Comparison of ENCODE assay signal across 9 mouse cellular contexts in genomic region chr8:122812610-122813250, GRCm38 (mm10). TPM values are rescaled to one million over a fixed set of nuclear protein-coding genes. Genes with fewer than 3 reads are reported as not detected.
DNase-seq lines count a peak whose midpoint lies in the region; ATAC-seq and TF ChIP-seq lines count a peak whose summit lies in the region.
"Had no signal": no experiment of that assay in that cellular context is flagged by ENCODE, and none has a peak within 500 bp of the region (broad histone marks: within the 10 kb centered on the region; RNA-seq: fewer than 3 reads in every experiment).

No protein-coding gene starts in this region.

- H3K36me3 ChIP-seq in forebrain, embryonic 10.5 days (replicated peaks) = peaks cover 34% of the 10 kb centered on the region
- no peaks in the 10 kb centered on the region for H3K36me3 ChIP-seq in forebrain, embryonic 11.5 days (ENCODE audit: control insufficient read depth, insufficient read depth, low read length)
- no peaks in the 10 kb centered on the region for H3K36me3 ChIP-seq in thymus, adult 2 months (ENCODE audit: control insufficient read depth, insufficient read depth, low read length)
- peaks cover 47% of the 10 kb centered on the region for H3K36me3 ChIP-seq in limb, embryonic 12.5 days

- DNase-seq in forebrain, embryonic 10.5 days (ENCODE audit: extremely low spot score, low spot score) = no peak
- DNase-seq in forebrain, embryonic 11.5 days (ENCODE audit: low spot score) = no peak
- DNase-seq in thymus, adult 2 months = peak; percentile 47
- no peak for DNase-seq in thymus, adult 18-20 months
- DNase-seq in thymus, postnatal 36 days = peak; percentile 48 to 53
- no peak for DNase-seq in adrenal gland, postnatal 14 days
- no peak for DNase-seq in left cerebral cortex, postnatal 4 days
- DNase-seq: kidney, adult 11 months had no signal

- H3K9me3 ChIP-seq in forebrain, embryonic 10.5 days = no peaks in the 10 kb centered on the region
- H3K9me3 ChIP-seq in forebrain, embryonic 11.5 days (ENCODE audit: control insufficient read depth, low read length) = no peaks in the 10 kb centered on the region
- no peaks in the 10 kb centered on the region for H3K9me3 ChIP-seq in limb, embryonic 12.5 days

- H3K9ac ChIP-seq in forebrain, embryonic 11.5 days (ENCODE audit: low read length) = no peak overlapping the region
- no peak overlapping the region for H3K9ac ChIP-seq in limb, embryonic 12.5 days (replicated peaks)

- intact Hi-C loops in left cerebral cortex, postnatal 4 days (cut with DNase I) = no loop called here

- H3K4me1 ChIP-seq in forebrain, embryonic 10.5 days = peaks cover 36% of the 10 kb centered on the region
- peaks cover 11% of the 10 kb centered on the region; the same call in 1 of the 2 replicates for H3K4me1 ChIP-seq in forebrain, embryonic 11.5 days (replicated peaks; ENCODE audit: control insufficient read depth, insufficient read depth, low read length)
- H3K4me1 ChIP-seq in thymus, adult 2 months (replicated peaks; ENCODE audit: control insufficient read depth, insufficient read depth, low read length) = no peaks in the 10 kb centered on the region
- H3K4me1 ChIP-seq in limb, embryonic 12.5 days (replicated peaks) = peaks cover 9% of the 10 kb centered on the region

- H3K4me2 ChIP-seq in forebrain, embryonic 11.5 days (ENCODE audit: low read depth, low read length, severe bottlenecking) = no peak overlapping the region
- H3K4me2 ChIP-seq in limb, embryonic 12.5 days = no peak overlapping the region

- WGBS in forebrain, embryonic 10.5 days = 83% methylated on average over 14 of the region's 14 CpGs
- WGBS in forebrain, embryonic 11.5 days = 73% methylated on average over 14 of the region's 14 CpGs
- WGBS in thymus, adult 2 months = 85% methylated on average over 14 of the region's 14 CpGs
- 77% methylated on average over 14 of the region's 14 CpGs for WGBS in limb, embryonic 12.5 days

- 0 out of 2 replicates have a peak, but pooled peaks have one; percentile 39 for TF ChIP-seq CTCF in thymus, adult 2 months (IDR thresholded peaks at IDR 0.05; ENCODE audit: borderline replicate concordance, control insufficient read depth, extremely low read depth, insufficient read depth, low read length, poor library complexity)

- no peak overlapping the region for H3K4me3 ChIP-seq in forebrain, embryonic 10.5 days
- no peak overlapping the region for H3K4me3 ChIP-seq in forebrain, embryonic 11.5 days (ENCODE audit: low read depth, low read length)
- no peak overlapping the region for H3K4me3 ChIP-seq in thymus, adult 2 months (ENCODE audit: control insufficient read depth, insufficient read depth, low read length)
- H3K4me3 ChIP-seq in limb, embryonic 12.5 days (replicated peaks) = no peak overlapping the region

- peaks cover 83% of the 10 kb centered on the region for H3K27me3 ChIP-seq in forebrain, embryonic 10.5 days (ENCODE audit: poor library complexity, severe bottlenecking)
- peaks cover 6% of the 10 kb centered on the region for H3K27me3 ChIP-seq in forebrain, embryonic 11.5 days (ENCODE audit: control insufficient read depth, insufficient read depth, low read length)
- H3K27me3 ChIP-seq in thymus, adult 2 months (ENCODE audit: control insufficient read depth, insufficient read depth, low read length) = no peaks in the 10 kb centered on the region
- 0 out of 2 replicates have a peak, but pooled peaks cover 3% of the 10 kb centered on the region for H3K27me3 ChIP-seq in limb, embryonic 12.5 days

- H3K27ac ChIP-seq in forebrain, embryonic 10.5 days = 0 out of 2 replicates have a peak overlapping the region, but pooled peaks have one; percentile 11
- no peak overlapping the region for H3K27ac ChIP-seq in forebrain, embryonic 11.5 days (ENCODE audit: low read depth, low read length)
- no peak overlapping the region for H3K27ac ChIP-seq in thymus, adult 2 months (ENCODE audit: control insufficient read depth, insufficient read depth, low read length)
- H3K27ac ChIP-seq in limb, embryonic 12.5 days = no peak overlapping the region

- TF ChIP-seq POLR2A in thymus, adult 2 months (IDR thresholded peaks at IDR 0.05; ENCODE audit: control insufficient read depth, extremely low read depth, insufficient read depth, low read length, poor library complexity) = no peak

- ATAC-seq in forebrain, embryonic 11.5 days (replicated peaks; ENCODE audit: low FRiP score) = no peak
- 0 out of 2 replicates have a peak, but pooled peaks have one; percentile 14 for ATAC-seq in limb, embryonic 12.5 days (ENCODE audit: insufficient number of reproducible peaks, insufficient read depth, low FRiP score, low TSS enrichment, low read depth)

RNA-seq across cellular contexts. Expression of gene Cdh15, which starts 35.0 kb away (rescaled TPM):
- polyA plus RNA-seq in forebrain, embryonic 10.5 days (2016; fragmentation: Nextera tagmentation; extraction: Ambion mirVana) = 0.71 and 0.72 TPM in 2 replicates
- polyA plus RNA-seq in forebrain, embryonic 11.5 days (2014; fragmentation: Nextera tagmentation; extraction: Ambion mirVana) = 0.56 and 0.92 TPM in 2 replicates
- 0.11 and 0.13 TPM in 2 replicates for polyA plus RNA-seq in thymus, adult 2 months (2012; rRNA removed)
- 18.3 and 20.6 TPM in 2 replicates for polyA plus RNA-seq in limb, embryonic 12.5 days (2016; fragmentation: Nextera tagmentation; extraction: Ambion mirVana)
- total RNA-seq in adrenal gland, postnatal 14 days (2021) = 0.19 and 0.41 TPM in 2 replicates
- 1 to 10 TPM; 1.2 to 1.7 TPM for total RNA-seq in left cerebral cortex, postnatal 4 days (2021)

RNA-seq across cellular contexts. Expression of gene Acsf3, which starts 37.4 kb away (rescaled TPM):
- 19.0 and 19.1 TPM in 2 replicates for polyA plus RNA-seq in forebrain, embryonic 10.5 days (2016; fragmentation: Nextera tagmentation; extraction: Ambion mirVana)
- 15.6 and 16.3 TPM in 2 replicates for polyA plus RNA-seq in forebrain, embryonic 11.5 days (2014; fragmentation: Nextera tagmentation; extraction: Ambion mirVana)
- 17.5 and 19.6 TPM in 2 replicates for polyA plus RNA-seq in thymus, adult 2 months (2012; rRNA removed)
- polyA plus RNA-seq in limb, embryonic 12.5 days (2016; fragmentation: Nextera tagmentation; extraction: Ambion mirVana) = 19.3 and 19.7 TPM in 2 replicates
- 48.0 and 50.6 TPM in 2 replicates for total RNA-seq in adrenal gland, postnatal 14 days (2021)
- 10 to 100 TPM; 17.4 to 17.8 TPM for total RNA-seq in left cerebral cortex, postnatal 4 days (2021)

Comparison
In these comparisons a context has a peak if more than half of its experiments do, and no peak if none do; other contexts are left out.
1. DNase-seq: peak in thymus, adult 2 months (single experiment) and thymus, postnatal 36 days (2 of 2); none in forebrain, embryonic 10.5 days (single experiment), forebrain, embryonic 11.5 days (single experiment), thymus, adult 18-20 months (0 of 2), adrenal gland, postnatal 14 days (single experiment) and left cerebral cortex, postnatal 4 days (single experiment).
2. RNA of gene Cdh15, which starts 35.0 kb away (polyA plus RNA-seq): 18.3 to 20.6 TPM in limb, embryonic 12.5 days; 0.71 to 0.72 TPM in forebrain, embryonic 10.5 days, 0.56 to 0.92 TPM in forebrain, embryonic 11.5 days and 0.11 to 0.13 TPM in thymus, adult 2 months; every median in the first group is over 10 times any median in the second.